ENCODE assay signal across 1 mouse cellular context in genomic region chr19:59943322-59943871, GRCm38 (mm10).
A peak's percentile ranks its signal among the peaks of the same experiment; 100 is the strongest.
TF ChIP-seq lines count a peak whose summit lies in the region.

Gene Rab11fip2, minus strand, starts transcription at chr19:59943654.

TF ChIP-seq in CH12.LX, 34 proteins besides CTCF, POLR2A, EP300 and RAD21 (continued from another document):
- TF ChIP-seq E2F4 (IDR thresholded peaks at IDR 0.05; ENCODE audit: insufficient replicate concordance, low read depth, low read length) (no peak), MAX (IDR thresholded peaks at IDR 0.05; ENCODE audit: low read length) (no peak), USF2 (conservative IDR thresholded peaks at IDR 0.05; ENCODE audit: low read depth, low read length) (no peak), MXI1 (IDR thresholded peaks at IDR 0.05; ENCODE audit: low read depth, low read length) (peak; percentile 88), MAZ (IDR thresholded peaks at IDR 0.05; ENCODE audit: low read depth, low read length) (peak; percentile 19; the same call in 1 of the 2 replicates), USF1 (IDR thresholded peaks at IDR 0.05; ENCODE audit: low read depth, low read length) (no peak), ZMIZ1 (IDR thresholded peaks at IDR 0.05; ENCODE audit: low read depth, low read length) (peak; percentile 86), TCF12 (IDR thresholded peaks at IDR 0.05; ENCODE audit: low read depth, low read length) (peak; percentile 64), GABPA (IDR thresholded peaks at IDR 0.05; ENCODE audit: insufficient replicate concordance, low read depth, low read length) (no peak), JUND (conservative IDR thresholded peaks at IDR 0.05; ENCODE audit: low read depth, low read length) (no peak), MEF2A (IDR thresholded peaks at IDR 0.05; ENCODE audit: borderline replicate concordance, low read depth, low read length) (0 out of 2 replicates have a peak, but pooled peaks have one; percentile 38), ZNF384 (IDR thresholded peaks at IDR 0.05; ENCODE audit: low read depth, low read length) (no peak), NELFE (IDR thresholded peaks at IDR 0.05; ENCODE audit: low read depth, low read length) (peak; percentile 91), NRF1 (IDR thresholded peaks at IDR 0.05; ENCODE audit: low read depth, low read length) (peak; percentile 57), SIN3A (IDR thresholded peaks at IDR 0.05; ENCODE audit: low read length) (peak; percentile 74), SMC3 (IDR thresholded peaks at IDR 0.05; ENCODE audit: low read depth, low read length) (no peak), MAFK (IDR thresholded peaks at IDR 0.05; ENCODE audit: insufficient replicate concordance, low read length) (no peak)
